ENCODE assay signal across 8 mouse cellular contexts in the genomic region with DNA sequence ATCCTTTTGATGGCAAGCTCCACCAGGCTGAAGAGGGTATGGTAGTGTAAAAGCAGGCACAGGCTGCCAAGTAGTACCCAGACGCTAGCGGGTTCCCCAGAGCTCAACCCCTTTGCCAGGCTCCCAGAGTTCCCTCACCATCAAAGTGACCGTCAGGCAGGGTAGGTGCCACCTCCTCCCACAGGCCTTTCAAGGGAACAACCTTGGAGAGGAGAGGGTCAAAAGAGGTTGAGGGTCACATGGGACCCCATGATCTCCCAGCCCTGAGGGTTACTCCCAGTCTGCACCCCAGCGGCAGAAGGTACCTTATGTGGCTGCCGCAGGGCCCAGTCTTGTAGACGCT. TPM values are rescaled to one million over a fixed set of nuclear protein-coding genes. Genes with fewer than 3 reads are reported as not detected.
DNase-seq lines count a peak whose midpoint lies in the region; ATAC-seq lines count a peak whose summit lies in the region.

No protein-coding gene starts in this region.

- WGBS in heart, embryonic 10.5 days: 69% methylated on average over 6 of the region's 6 CpGs
- 83% methylated on average over 6 of the region's 6 CpGs for WGBS in embryonic facial prominence, embryonic 10.5 days
- 76% methylated on average over 6 of the region's 6 CpGs for WGBS in hindbrain, embryonic 13.5 days
- WGBS in midbrain, embryonic 12.5 days: 83% methylated on average over 6 of the region's 6 CpGs

- no peak for DNase-seq in heart, embryonic 10.5 days (ENCODE audit: low spot score)
- no peak for DNase-seq in heart, adult 11 months
- DNase-seq in embryonic facial prominence, embryonic 10.5 days (ENCODE audit: low spot score): no peak
- DNase-seq in layer of hippocampus, postnatal 36 days: no peak
- no peak for DNase-seq in lung, postnatal 36 days

- H3K27ac ChIP-seq in heart, embryonic 10.5 days: peak overlapping the region; percentile 92
- peak overlapping the region; percentile 89 for H3K27ac ChIP-seq in embryonic facial prominence, embryonic 10.5 days (replicated peaks)
- peak overlapping the region; percentile 89; the same call in 1 of the 2 replicates for H3K27ac ChIP-seq in hindbrain, embryonic 13.5 days
- peak overlapping the region; percentile 91 for H3K27ac ChIP-seq in midbrain, embryonic 12.5 days (replicated peaks)

- peak overlapping the region; percentile 78 for H3K9ac ChIP-seq in hindbrain, embryonic 13.5 days
- H3K9ac ChIP-seq in midbrain, embryonic 12.5 days (replicated peaks): peak overlapping the region; percentile 66; the same call in 1 of the 2 replicates

- H3K27me3 ChIP-seq in heart, embryonic 10.5 days (ENCODE audit: insufficient read depth, poor library complexity, severe bottlenecking): no peaks in the 10 kb centered on the region
- H3K27me3 ChIP-seq in embryonic facial prominence, embryonic 10.5 days (replicated peaks; ENCODE audit: low read depth, poor library complexity, severe bottlenecking): peaks cover 10% of the 10 kb centered on the region; the same call in 1 of the 2 replicates
- H3K27me3 ChIP-seq in hindbrain, embryonic 13.5 days: no peaks in the 10 kb centered on the region
- H3K27me3 ChIP-seq in midbrain, embryonic 12.5 days: no peaks in the 10 kb centered on the region; the same call in 1 of the 2 replicates

- H3K4me3 ChIP-seq in heart, embryonic 10.5 days: peak overlapping the region; percentile 71
- H3K4me3 ChIP-seq in embryonic facial prominence, embryonic 10.5 days: peak overlapping the region; percentile 67
- peak overlapping the region; percentile 45; the same call in 1 of the 2 replicates for H3K4me3 ChIP-seq in hindbrain, embryonic 13.5 days
- peak overlapping the region; percentile 44 for H3K4me3 ChIP-seq in midbrain, embryonic 12.5 days

- H3K4me1 ChIP-seq in heart, embryonic 10.5 days: peaks cover 57% of the 10 kb centered on the region
- peaks cover 44% of the 10 kb centered on the region for H3K4me1 ChIP-seq in embryonic facial prominence, embryonic 10.5 days
- H3K4me1 ChIP-seq in hindbrain, embryonic 13.5 days (replicated peaks): peaks cover 49% of the 10 kb centered on the region
- H3K4me1 ChIP-seq in midbrain, embryonic 12.5 days: peaks cover 39% of the 10 kb centered on the region

- H3K36me3 ChIP-seq in heart, embryonic 10.5 days: peaks cover 49% of the 10 kb centered on the region
- peaks cover 51% of the 10 kb centered on the region for H3K36me3 ChIP-seq in embryonic facial prominence, embryonic 10.5 days (replicated peaks)
- H3K36me3 ChIP-seq in hindbrain, embryonic 13.5 days: peaks cover 48% of the 10 kb centered on the region
- H3K36me3 ChIP-seq in midbrain, embryonic 12.5 days: peaks cover 46% of the 10 kb centered on the region

- no peaks in the 10 kb centered on the region for H3K9me3 ChIP-seq in heart, embryonic 10.5 days
- no peaks in the 10 kb centered on the region for H3K9me3 ChIP-seq in embryonic facial prominence, embryonic 10.5 days
- H3K9me3 ChIP-seq in hindbrain, embryonic 13.5 days: no peaks in the 10 kb centered on the region
- no peaks in the 10 kb centered on the region for H3K9me3 ChIP-seq in midbrain, embryonic 12.5 days

- H3K4me2 ChIP-seq in hindbrain, embryonic 13.5 days: peak overlapping the region; percentile 72
- H3K4me2 ChIP-seq in midbrain, embryonic 12.5 days (replicated peaks): peak overlapping the region; percentile 84

- no peak for ATAC-seq in hindbrain, embryonic 13.5 days (ENCODE audit: low FRiP score)
- no peak for ATAC-seq in midbrain, embryonic 12.5 days (ENCODE audit: low FRiP score, low read depth)
- no peak for ATAC-seq in CD4-positive, CD25-positive, alpha-beta regulatory T cell, adult 4 months

RNA-seq across cellular contexts. Expression of a gene that starts 1.4 kb away (rescaled TPM):
- 61.2 and 72.0 TPM in 2 replicates for polyA plus RNA-seq in heart, embryonic 10.5 days (2016; fragmentation: Nextera tagmentation; extraction: Ambion mirVana)
- polyA plus RNA-seq in embryonic facial prominence, embryonic 10.5 days (2016; fragmentation: Nextera tagmentation; extraction: Ambion mirVana): 24.4 and 25.0 TPM in 2 replicates
- 22.3 and 24.9 TPM in 2 replicates for polyA plus RNA-seq in hindbrain, embryonic 13.5 days (2015; fragmentation: Nextera tagmentation; extraction: Ambion mirVana)
- 28.1 and 29.5 TPM in 2 replicates for polyA plus RNA-seq in midbrain, embryonic 12.5 days (2016; fragmentation: Nextera tagmentation; extraction: Ambion mirVana)
- under 1 TPM in 1 of 2 experiments, not detected in 1; 0.47 TPM for polyA plus RNA-seq in CD4-positive, CD25-positive, alpha-beta regulatory T cell, adult 4 months (2017; shearing (Covaris generic))
- 10 to 100 TPM; 37.7 to 39.1 TPM for total RNA-seq in layer of hippocampus, postnatal 36 days (2021)

RNA-seq across cellular contexts. Expression of a gene that starts 1.9 kb away (rescaled TPM):
- 40.2 and 58.0 TPM in 2 replicates for polyA plus RNA-seq in heart, embryonic 10.5 days (2016; fragmentation: Nextera tagmentation; extraction: Ambion mirVana)
- polyA plus RNA-seq in embryonic facial prominence, embryonic 10.5 days (2016; fragmentation: Nextera tagmentation; extraction: Ambion mirVana): 56.2 and 58.5 TPM in 2 replicates
- 61.6 and 66.2 TPM in 2 replicates for polyA plus RNA-seq in hindbrain, embryonic 13.5 days (2015; fragmentation: Nextera tagmentation; extraction: Ambion mirVana)
- 61.2 and 71.3 TPM in 2 replicates for polyA plus RNA-seq in midbrain, embryonic 12.5 days (2016; fragmentation: Nextera tagmentation; extraction: Ambion mirVana)
- polyA plus RNA-seq in CD4-positive, CD25-positive, alpha-beta regulatory T cell, adult 4 months (2017; shearing (Covaris generic)): 10 to 100 TPM; 10.4 to 14.7 TPM
- total RNA-seq in layer of hippocampus, postnatal 36 days (2021): 100 to 1,000 TPM in 1 of 2 experiments, 10 to 100 TPM in 1; 82.6 to 100 TPM

RNA-seq across cellular contexts. Expression of a gene that starts 10.5 kb away (rescaled TPM):
- 432 and 538 TPM in 2 replicates for polyA plus RNA-seq in heart, embryonic 10.5 days (2016; fragmentation: Nextera tagmentation; extraction: Ambion mirVana)
- 303 and 309 TPM in 2 replicates for polyA plus RNA-seq in embryonic facial prominence, embryonic 10.5 days (2016; fragmentation: Nextera tagmentation; extraction: Ambion mirVana)
- 253 and 263 TPM in 2 replicates for polyA plus RNA-seq in hindbrain, embryonic 13.5 days (2015; fragmentation: Nextera tagmentation; extraction: Ambion mirVana)
- polyA plus RNA-seq in midbrain, embryonic 12.5 days (2016; fragmentation: Nextera tagmentation; extraction: Ambion mirVana): 205 and 213 TPM in 2 replicates
- 100 to 1,000 TPM; 231 to 237 TPM for polyA plus RNA-seq in CD4-positive, CD25-positive, alpha-beta regulatory T cell, adult 4 months (2017; shearing (Covaris generic))
- 100 to 1,000 TPM; 199 to 204 TPM for total RNA-seq in layer of hippocampus, postnatal 36 days (2021)

RNA-seq across cellular contexts. Expression of a gene that starts 32.8 kb away (rescaled TPM):
- 774 and 882 TPM in 2 replicates for polyA plus RNA-seq in heart, embryonic 10.5 days (2016; fragmentation: Nextera tagmentation; extraction: Ambion mirVana)
- polyA plus RNA-seq in embryonic facial prominence, embryonic 10.5 days (2016; fragmentation: Nextera tagmentation; extraction: Ambion mirVana): 1,079 and 1,119 TPM in 2 replicates
- polyA plus RNA-seq in hindbrain, embryonic 13.5 days (2015; fragmentation: Nextera tagmentation; extraction: Ambion mirVana): 583 and 598 TPM in 2 replicates
- 671 and 694 TPM in 2 replicates for polyA plus RNA-seq in midbrain, embryonic 12.5 days (2016; fragmentation: Nextera tagmentation; extraction: Ambion mirVana)
- 1,000 to 10,000 TPM; 1,622 to 1,794 TPM for polyA plus RNA-seq in CD4-positive, CD25-positive, alpha-beta regulatory T cell, adult 4 months (2017; shearing (Covaris generic))
- total RNA-seq in layer of hippocampus, postnatal 36 days (2021): 100 to 1,000 TPM; 755 to 823 TPM

RNA-seq across cellular contexts. Expression of a gene that starts 33.2 kb away (rescaled TPM):
- polyA plus RNA-seq in heart, embryonic 10.5 days (2016; fragmentation: Nextera tagmentation; extraction: Ambion mirVana): 56.4 and 76.5 TPM in 2 replicates
- 95.9 and 98.1 TPM in 2 replicates for polyA plus RNA-seq in embryonic facial prominence, embryonic 10.5 days (2016; fragmentation: Nextera tagmentation; extraction: Ambion mirVana)
- 47.3 and 49.9 TPM in 2 replicates for polyA plus RNA-seq in hindbrain, embryonic 13.5 days (2015; fragmentation: Nextera tagmentation; extraction: Ambion mirVana)
- polyA plus RNA-seq in midbrain, embryonic 12.5 days (2016; fragmentation: Nextera tagmentation; extraction: Ambion mirVana): 151 and 195 TPM in 2 replicates
- 10 to 100 TPM; 73.3 to 96.9 TPM for polyA plus RNA-seq in CD4-positive, CD25-positive, alpha-beta regulatory T cell, adult 4 months (2017; shearing (Covaris generic))
- total RNA-seq in layer of hippocampus, postnatal 36 days (2021): 10 to 100 TPM; 35.6 to 39.6 TPM

Comparison
In these comparisons a context has a peak if more than half of its experiments do, and no peak if none do; other contexts are left out.
1. RNA of a gene that starts 1.4 kb away (polyA plus RNA-seq): 61.2 to 72.0 TPM in heart, embryonic 10.5 days, 28.1 to 29.5 TPM in midbrain, embryonic 12.5 days, 24.4 to 25.0 TPM in embryonic facial prominence, embryonic 10.5 days and 22.3 to 24.9 TPM in hindbrain, embryonic 13.5 days; 0.47 TPM in CD4-positive, CD25-positive, alpha-beta regulatory T cell, adult 4 months; every median in the first group is over 10 times any median in the second.
2. Peak in every context shown above with its lines, with median percentiles within 50 percentile points of each other: H3K27ac ChIP-seq and H3K4me3 ChIP-seq.